Mouse (Mus musculus): ENCODE data around the gene Pilrb2.
"Not testable (repeated sequence)": the region's sequence is repeated elsewhere in the genome, so short reads cannot be mapped to it uniquely, and the experiment has no call there.

Gene Pilrb2

GRCm38 (mm10) chr5:137871644-137872380 is at the start of gene Pilrb2:
Gene Pilrb2, minus strand, starts transcription at chr5:137871815.
- not testable (repeated sequence) for DNase-seq (ENCODE audit: low spot score)

- no peak for DNase-seq (ENCODE audit: low spot score)
Observed at GRCm38 (mm10) chr5:137915550-137915949, 43.9 kb upstream of the Pilrb2 start.

- no peak for DNase-seq (ENCODE audit: low spot score)
Observed at GRCm38 (mm10) chr5:137914508-137914907, 42.9 kb upstream of the Pilrb2 start.

GRCm38 (mm10) chr5:137909564-137910262 is 38.1 kb upstream of the Pilrb2 start:
- no peak for DNase-seq (ENCODE audit: low spot score)

- no peak for DNase-seq (ENCODE audit: low spot score)
Observed at GRCm38 (mm10) chr5:137897812-137898211, 26.2 kb upstream of the Pilrb2 start.

GRCm38 (mm10) chr5:137892954-137893353 is 21.3 kb upstream of the Pilrb2 start:
- no peak for DNase-seq (ENCODE audit: low spot score)

GRCm38 (mm10) chr5:137887666-137888065 is 16.1 kb upstream of the Pilrb2 start:
- no peak for DNase-seq (ENCODE audit: low spot score)

- DNase-seq (ENCODE audit: low spot score), result peak; percentile 42
Observed at GRCm38 (mm10) chr5:137885894-137886293, 14.3 kb upstream of the Pilrb2 start.

- DNase-seq (ENCODE audit: low spot score), result no peak
Observed at GRCm38 (mm10) chr5:137883345-137883744, 11.7 kb upstream of the Pilrb2 start.

GRCm38 (mm10) chr5:137882922-137883321 is 11.3 kb upstream of the Pilrb2 start:
- DNase-seq (ENCODE audit: low spot score), result no peak

- peak; percentile 12 for DNase-seq (ENCODE audit: low spot score)
Observed at GRCm38 (mm10) chr5:137877860-137878259, 6.2 kb upstream of the Pilrb2 start.

- no peak for DNase-seq (ENCODE audit: low spot score)
Observed at GRCm38 (mm10) chr5:137875054-137875453, 3.4 kb upstream of the Pilrb2 start.

GRCm38 (mm10) chr5:137872381-137872702 is 727 bp upstream of the Pilrb2 start:
- DNase-seq (ENCODE audit: low spot score), result not testable (repeated sequence)

- DNase-seq (ENCODE audit: low spot score), result not testable (repeated sequence)
Observed at GRCm38 (mm10) chr5:137868600-137868999, 3.0 kb downstream of the Pilrb2 start.

GRCm38 (mm10) chr5:137864008-137864407 is 7.6 kb downstream of the Pilrb2 start:
- DNase-seq (ENCODE audit: low spot score), result not testable (repeated sequence)

- not testable (repeated sequence) for DNase-seq (ENCODE audit: low spot score)
Observed at GRCm38 (mm10) chr5:137857960-137858710, 13.5 kb downstream of the Pilrb2 start, which contains the start of gene Pilrb1. Gene Pilrb1, minus strand, starts transcription at chr5:137858106.

- DNase-seq (ENCODE audit: low spot score), result not testable (repeated sequence)
Observed at GRCm38 (mm10) chr5:137856870-137857269, 14.7 kb downstream of the Pilrb2 start.

GRCm38 (mm10) chr5:137854907-137855306 is 16.7 kb downstream of the Pilrb2 start:
- DNase-seq (ENCODE audit: low spot score), result not testable (repeated sequence)

GRCm38 (mm10) chr5:137850313-137850712 is 21.3 kb downstream of the Pilrb2 start:
- not testable (repeated sequence) for DNase-seq (ENCODE audit: low spot score)

- DNase-seq (ENCODE audit: low spot score), result not testable (repeated sequence)
Observed at GRCm38 (mm10) chr5:137837110-137837509, 34.5 kb downstream of the Pilrb2 start.

- DNase-seq (ENCODE audit: low spot score), result no peak
Observed at GRCm38 (mm10) chr5:137836611-137837010, 35.0 kb downstream of the Pilrb2 start.

GRCm38 (mm10) chr5:137835966-137836520 is 35.6 kb downstream of the Pilrb2 start, which contains the start of gene Pilra:
Gene Pilra, minus strand, starts transcription at chr5:137836281.
- not testable (repeated sequence) for DNase-seq (ENCODE audit: low spot score)

All from ovary, postnatal 14 days (tissue).